Mouse (Mus musculus): ENCODE measurements around the gene Pxn.

Pxn gene

DNA sequence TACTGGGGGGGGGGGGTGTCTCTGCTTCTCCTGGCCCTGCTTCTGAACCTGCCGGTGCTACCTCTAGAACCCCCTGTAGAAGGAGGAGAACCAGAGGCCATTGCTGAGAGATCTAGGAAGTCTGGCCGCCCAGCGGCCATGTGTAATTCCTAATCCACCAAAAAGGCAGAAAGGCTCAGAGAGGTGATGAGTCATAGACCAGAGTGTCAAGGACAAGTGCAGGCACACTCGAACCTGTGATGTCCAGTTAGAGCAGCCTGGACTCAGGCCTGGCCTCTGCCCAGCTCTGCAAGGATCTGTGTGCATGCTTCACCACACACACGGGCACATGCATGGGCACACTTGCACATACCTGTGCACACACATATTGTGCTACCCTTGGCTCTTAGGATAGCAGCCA lies 21.7 kb downstream of the Pxn start:
- DNase-seq (ENCODE audit: low spot score): no peak

DNA sequence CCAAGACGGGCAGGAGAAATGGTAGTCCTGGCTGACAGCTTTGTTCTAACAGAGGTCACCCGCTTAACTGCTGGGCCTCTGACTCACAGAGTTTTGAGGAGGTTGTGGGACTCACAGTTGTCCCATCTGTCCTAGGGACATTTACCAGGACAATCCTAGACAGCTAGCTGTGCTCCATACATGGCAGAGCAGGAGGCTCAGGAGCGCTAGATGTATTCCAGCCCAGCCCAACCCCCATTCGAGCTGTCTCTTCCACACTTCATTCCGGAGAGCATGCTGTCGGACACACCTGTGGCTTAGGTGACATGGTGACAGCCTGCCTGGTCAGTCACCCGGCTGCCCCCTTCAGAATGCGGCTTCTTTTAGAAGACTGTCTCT lies 22.9 kb downstream of the Pxn start:
- DNase-seq (ENCODE audit: low spot score): no peak

DNA sequence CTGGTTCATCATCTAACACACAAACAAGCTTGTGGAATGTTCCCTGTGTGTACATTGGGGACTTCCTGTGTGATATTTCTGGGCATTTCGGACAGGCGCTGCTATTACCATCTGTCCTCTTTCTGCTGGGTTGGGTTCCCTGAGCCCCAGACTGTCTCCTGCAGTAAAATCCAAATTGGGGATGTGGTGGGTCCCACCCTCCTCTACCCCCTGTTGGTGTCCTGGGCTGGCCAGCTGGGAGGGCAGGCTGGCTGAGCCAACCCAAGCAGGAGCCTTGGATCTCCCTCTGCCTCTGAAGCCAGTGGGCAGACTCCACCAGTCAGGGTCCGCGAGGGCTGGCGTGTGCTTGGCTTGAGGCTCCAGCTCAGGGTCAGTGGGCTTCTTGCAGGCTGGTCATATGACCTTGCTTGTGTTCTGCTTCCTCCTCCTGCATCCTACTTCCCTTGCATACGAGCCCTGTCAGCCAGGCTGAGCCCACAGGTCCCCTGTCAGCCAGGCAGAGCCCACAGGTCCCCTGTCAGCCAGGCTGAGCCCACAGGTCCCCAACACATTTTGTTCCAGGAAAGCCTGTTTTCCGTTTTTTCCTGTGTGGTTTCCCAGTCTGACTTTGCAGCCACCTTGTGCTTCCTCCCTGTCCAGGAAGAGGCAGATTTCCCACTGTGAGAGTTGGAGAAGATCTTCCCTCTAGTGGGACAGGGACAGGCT lies 23.4 kb downstream of the Pxn start:
- no peak for DNase-seq (ENCODE audit: low spot score)

DNA sequence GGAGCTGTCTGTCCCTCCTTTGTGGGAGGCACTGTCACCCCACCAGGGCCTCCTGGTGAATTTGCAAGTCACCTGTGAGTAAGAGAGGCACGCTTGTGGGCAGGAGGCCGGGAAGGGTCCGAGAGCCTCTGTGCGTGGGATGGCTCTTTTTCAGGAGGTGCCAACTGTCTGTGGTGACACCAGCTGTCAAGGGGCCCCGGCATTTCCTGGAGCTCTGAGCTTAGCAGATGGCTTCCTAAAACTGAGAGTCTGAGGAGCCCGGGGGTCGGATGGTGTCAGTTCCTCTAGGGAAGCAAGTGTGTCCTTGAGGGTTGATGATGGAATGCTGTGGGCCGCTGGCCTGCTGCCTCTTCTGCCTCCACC lies 24.0 kb downstream of the Pxn start:
- DNase-seq (ENCODE audit: low spot score): no peak

DNA sequence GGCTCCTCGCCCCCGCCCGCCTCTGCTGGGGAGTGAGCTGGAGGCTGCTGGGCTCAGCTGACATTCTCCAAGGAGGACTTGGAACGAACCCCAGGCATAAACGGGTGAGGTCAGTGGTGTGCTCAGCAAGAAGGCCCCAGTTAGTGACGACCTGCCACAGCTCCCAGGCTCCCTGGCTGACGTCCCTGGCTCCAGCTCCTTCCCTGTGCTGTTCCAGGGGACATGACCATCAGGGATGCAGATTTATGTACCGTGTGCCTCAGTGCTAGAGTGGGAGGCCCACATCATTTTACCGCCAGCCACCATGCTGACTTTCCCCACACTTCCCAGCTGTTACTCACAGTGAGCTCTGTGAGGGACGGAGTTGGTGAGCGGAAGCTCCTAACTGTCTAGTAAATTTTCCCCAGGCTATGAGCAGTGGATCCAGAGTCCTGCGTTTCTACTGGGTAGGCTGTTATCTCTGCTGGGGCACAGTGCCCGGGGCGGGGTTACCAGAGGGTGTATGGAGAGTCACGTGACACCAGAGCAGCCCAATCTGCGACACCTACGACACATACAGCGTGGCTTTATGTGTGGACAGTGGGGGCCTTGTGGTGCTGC lies 25.3 kb downstream of the Pxn start:
- no peak for DNase-seq (ENCODE audit: low spot score)

DNA sequence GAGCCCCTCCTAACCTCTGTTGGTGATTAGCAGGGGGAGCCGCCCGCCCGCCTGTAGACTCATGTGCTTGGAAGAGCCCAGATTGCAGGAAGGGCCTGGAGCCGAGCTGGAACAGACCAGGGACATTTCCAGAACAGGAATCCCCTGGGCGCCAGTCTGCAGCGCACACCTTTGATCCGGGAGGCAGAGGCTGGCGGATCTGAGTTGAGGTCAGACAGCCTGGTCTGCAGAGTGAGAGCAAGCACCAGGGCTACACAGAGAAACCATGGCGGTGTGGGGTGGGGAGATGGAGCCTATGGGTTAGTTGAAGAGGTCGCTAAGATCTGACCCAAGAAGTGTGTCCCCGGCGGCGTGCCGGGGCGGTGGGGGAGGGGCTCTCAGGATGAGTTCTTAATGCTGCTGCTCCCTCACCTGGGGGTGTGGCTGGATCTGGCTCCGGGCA lies 27.8 kb downstream of the Pxn start:
- DNase-seq (ENCODE audit: low spot score): no peak

DNA sequence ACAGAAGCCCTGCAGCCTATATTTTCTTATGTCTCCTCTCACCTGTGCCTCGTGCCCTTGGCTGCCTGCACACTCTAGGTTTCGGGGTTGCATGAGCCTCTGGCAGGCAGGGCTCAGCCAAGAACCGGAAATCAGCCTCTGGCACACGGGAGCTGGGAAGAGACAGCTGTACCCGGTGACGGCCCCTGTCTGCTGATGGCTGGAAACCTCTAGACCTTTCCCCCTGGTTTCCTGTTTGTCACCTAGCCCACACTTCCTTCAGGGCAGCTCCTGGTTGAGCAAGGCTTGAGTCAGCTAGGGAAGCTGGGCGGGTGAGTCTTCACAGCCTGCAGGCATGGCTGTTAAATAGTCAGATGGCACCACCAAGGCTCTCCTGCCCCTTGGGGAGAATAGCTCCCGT lies 28.4 kb downstream of the Pxn start:
- no peak for DNase-seq (ENCODE audit: low spot score)

DNA sequence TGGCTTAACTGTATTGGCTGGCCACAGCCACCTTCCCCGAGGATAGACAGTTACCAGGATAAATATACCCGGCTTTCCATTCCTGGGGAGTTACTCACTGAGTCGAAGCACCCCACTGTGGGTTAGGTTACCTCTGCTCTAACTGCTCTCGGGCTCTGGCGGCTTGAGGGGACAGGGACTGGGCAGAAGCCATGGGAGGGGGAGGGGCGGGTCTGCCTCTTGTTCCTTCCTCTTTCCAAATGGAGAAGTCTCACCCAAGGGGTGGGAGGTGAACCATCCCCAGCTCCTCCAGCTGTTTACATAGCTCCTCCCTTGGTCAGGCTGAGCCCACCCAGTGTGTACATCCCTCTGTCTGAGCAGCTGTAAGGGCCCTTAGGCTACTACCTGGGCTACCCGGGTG lies 29.2 kb downstream of the Pxn start:
- DNase-seq (ENCODE audit: low spot score): no peak

DNA sequence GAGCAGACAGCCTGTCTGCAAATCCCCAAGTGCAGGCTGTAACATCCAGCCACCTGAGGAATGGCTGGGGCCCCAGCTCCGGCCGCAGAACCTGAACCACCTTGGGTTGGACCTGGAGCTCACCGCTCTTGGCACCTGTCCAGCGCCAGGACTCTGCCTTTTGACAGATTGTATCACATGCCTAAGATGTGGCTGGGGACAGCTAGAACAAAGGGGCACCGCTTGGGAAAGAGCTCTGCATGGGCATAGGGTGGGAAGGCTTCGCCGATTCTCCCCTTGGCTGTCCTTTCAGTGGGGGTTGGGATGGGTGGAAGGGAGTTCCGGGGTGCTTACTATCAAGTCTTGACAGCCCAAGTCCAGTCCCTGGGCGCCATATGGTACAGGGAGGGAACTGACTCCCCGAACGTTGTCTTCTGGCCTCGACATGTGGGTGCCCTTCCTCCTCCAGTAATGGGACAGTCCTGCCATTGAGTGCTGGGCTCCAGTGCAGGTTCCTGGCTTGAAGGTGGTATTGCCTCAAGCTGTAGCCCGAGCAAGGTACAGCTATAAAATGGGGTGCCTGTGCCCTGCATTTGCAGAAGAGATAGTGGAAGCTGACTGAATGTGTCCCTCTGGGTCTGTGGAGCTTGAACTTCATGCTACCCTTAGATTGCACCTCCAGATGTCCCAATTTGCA lies 31.7 kb downstream of the Pxn start:
- DNase-seq (ENCODE audit: low spot score): no peak

DNA sequence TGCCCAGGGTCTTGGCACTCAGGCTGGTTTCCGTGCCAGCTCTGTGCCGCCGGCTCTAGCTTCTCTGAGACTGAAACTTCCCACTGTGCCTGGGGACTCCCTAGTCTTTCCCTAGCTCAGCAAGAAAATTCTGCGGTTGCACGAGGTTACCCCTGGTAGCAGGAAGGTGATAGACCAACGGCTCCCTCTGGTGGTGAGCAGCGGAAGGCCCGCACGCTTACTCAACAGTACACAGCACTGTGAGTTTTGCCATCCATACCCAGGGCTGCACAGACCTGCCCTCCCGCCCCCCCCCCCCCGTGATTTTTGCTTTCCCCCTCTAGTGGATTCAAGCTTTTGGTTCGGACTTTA lies 32.2 kb downstream of the Pxn start:
- DNase-seq (ENCODE audit: low spot score): peak; percentile 68

DNA sequence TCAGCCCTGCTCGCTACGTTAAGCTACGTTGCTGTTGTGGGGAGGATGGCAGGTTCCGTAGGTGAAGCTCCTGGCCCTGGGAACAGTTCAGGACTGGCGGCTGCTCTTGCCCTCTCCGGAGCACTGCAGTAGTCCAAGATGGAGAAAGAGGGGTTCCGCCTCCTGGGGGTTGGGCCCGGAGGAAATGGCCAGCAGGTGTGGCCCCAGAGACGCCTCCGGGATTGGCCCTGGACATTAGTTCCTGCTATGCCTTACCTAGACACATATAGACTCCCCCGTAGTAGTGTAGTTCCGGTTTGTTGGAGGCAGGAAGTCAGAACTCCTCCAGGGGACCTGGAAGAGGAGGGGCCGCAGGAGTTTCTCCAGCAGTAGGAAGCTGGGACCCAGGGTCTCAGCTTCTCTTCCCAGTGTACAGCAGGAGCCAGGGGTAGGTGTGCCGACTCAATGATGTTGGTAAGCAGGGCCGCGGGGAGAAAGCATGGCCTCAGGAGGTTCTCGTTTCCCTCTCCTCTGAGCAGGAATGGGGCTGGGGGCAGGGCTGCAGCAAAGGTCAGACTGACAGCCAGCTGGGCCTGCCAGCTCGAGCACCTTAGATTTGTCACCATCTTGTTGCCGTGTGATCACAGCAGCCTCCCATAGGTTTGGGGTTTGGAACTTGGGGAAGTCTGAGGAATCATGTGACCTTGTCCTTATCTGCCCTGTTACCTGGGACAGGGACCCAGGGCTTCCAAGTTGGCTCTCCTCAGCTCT lies 36.3 kb downstream of the Pxn start:
- no peak for DNase-seq (ENCODE audit: low spot score)

DNA sequence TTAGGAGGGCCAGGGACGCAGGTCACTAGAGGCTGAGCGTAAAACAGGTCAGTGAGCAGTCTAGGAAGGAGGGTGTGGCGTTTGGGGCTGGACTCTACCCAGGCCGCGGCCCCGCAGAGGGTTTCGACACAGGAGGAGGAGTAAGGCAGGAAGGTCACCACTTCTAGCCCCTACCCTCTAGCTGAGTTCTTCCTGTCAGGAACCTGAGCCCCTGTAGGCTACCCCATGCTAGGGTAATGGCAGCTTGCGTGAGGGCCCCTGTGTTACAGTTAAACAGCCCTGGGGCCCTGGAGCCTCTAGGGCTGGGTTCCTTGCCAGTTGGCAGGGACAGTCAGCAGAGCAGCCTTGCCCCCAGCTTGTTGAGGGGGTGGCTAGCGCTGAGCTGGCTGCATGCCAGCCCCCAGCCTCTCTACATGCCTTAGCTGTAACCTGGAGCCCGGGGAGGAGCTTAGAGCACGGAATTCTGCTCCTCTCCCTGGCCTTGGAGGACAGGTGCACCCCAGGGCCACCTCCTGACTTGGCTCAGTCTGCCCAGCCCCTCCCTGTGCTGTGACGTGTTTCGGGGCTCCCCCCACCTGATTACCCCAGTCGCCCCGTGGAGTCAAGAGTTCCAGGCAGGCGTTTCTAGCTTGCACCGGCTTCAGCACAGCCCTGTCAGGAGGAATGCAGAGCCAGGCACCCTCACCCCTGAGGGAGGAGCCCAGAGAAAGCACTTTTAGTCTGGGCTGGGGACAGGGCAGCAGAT lies 37.2 kb downstream of the Pxn start:
- DNase-seq (ENCODE audit: low spot score): no peak

DNA sequence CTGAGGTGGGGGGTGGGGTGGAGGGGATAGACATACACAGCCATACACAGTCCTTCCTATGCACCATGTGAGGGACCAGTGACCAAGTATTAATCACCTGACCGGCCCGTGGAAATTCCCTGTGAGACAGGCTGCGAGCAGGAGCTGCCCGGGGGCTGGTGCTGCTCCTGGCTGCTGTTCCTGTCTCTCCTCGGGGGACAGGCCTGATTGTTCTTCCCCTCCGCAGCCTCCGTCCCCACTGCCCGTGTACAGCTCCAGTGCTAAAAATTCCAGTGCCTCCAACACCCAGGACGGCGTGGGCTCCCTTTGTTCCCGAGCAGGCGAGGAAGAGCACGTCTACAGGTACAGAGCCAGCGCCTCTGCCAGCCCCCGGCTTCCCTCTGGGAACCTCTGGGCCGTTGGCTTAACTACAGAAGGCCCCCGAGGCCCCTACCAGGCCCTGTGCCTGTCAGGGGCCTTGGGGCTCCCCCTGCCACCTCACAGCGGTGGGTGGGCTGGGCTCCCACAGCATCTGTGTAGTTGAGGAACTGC lies 38.2 kb downstream of the Pxn start:
- DNase-seq (ENCODE audit: low spot score): no peak

DNA sequence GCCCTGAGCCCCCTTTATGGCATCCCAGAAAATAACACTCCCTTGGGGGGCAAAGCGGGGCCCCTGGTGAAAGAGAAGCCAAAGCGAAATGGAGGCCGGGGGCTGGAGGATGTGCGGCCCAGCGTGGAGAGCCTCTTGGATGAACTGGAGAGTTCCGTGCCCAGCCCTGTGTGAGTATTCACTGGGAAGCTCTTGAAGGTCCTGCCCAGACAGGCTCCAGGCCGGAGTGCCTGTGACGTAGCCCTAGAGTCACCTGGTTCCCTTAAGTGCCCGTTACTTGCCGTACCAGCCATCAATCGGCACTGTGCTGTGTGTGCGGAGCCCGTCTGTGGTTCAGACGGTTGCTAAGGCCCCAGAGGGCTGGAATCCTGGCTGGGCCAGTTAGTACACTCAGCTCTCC lies 39.2 kb downstream of the Pxn start:
- DNase-seq (ENCODE audit: low spot score): no peak

DNA sequence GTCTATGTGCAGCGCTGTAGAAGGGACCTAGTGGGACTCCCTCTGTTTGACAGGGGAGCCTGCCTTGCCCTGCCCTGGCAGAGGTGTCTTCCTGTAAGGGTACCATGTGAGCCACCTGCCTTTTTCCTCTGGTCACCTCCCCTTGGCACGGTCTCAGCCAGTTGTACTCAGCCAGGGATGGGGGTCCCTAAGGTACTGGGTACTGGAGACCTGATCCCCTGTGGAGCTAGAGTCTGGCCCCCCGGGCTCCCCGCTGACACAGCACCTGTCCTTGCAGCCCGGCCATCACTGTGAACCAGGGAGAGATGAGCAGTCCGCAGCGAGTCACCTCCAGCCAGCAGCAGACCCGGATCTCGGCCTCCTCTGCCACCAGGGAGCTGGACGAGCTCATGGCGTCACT lies 40.1 kb downstream of the Pxn start:
- DNase-seq (ENCODE audit: low spot score): no peak

DNA sequence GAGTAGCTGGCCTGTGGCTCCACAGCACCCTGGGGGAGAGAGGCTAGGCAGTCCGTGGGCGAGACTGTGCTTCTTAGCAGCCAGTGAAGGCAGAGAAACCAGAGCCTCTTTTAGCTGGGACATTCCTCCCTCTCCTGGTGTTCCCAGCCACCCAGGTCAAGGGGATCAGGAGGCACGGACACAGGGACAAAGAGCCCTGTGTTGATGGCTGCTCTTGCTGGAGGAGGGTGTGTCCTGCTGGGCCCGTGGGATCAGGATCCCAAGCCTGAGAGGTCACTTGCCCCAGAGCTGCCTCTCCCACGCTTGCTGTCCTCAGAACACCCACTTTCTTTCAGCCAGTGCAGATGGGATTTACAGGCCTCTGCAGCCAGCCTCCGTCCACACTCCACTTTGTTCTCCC lies 40.5 kb downstream of the Pxn start:
- no peak for DNase-seq (ENCODE audit: low spot score)

DNA sequence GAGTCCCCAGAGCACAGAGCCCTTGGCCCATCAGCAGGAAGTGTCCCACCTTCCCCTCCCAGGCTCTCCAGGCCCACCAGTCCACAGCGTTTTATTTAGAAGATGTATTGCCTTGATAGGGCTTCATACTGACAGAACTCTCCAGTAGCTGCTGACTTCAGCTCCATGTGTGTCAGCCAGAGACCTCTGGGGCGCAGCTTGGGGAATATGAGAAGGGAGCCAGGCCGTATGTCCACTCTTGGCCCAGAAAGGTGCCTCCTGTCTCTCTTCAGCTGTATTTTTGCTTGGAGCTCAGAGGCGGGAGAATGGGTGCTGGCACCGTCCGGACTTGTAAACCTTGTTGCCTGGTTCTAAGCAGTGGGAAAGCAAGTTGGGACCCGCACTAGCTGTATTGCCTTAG lies 40.9 kb downstream of the Pxn start:
- DNase-seq (ENCODE audit: low spot score): no peak

DNA sequence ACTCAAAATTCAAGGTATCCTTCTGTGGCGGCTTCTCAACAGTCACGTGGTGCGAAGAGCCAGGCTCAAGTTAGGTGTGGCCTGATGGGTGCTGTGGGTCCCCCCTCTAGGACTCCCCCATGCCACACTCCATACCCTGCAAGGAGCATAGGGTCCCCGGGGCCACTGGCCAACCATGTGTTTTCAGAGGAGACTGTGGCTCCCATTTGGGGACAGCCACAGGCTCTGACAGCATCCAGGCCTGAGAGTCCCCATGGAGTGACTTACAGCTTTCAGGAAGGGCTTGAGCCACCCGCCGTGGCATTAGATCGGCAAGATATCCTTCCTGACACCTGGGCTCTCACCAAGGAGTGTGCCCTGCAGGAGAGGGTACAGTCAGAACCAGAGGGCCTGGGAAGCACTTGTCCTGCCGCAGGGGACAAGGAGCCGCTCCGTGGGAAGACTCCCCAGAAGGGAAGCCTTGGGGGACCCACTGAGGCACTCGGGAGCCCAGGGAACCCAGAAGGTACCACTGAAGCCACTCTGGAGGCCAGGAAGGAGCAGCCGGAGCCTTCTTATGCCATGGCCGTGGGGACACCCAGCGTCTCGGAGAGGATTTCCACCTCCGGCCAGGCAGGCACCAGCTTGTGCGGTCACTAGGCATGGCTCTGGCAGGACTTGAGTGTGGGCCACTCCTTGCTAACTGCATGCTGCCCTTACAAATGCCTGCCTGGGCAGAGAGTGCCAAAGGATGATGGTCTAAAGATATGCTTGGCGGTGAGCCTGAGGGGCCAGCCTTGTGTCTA lies 42.2 kb downstream of the Pxn start:
- no peak for DNase-seq (ENCODE audit: low spot score)

DNA sequence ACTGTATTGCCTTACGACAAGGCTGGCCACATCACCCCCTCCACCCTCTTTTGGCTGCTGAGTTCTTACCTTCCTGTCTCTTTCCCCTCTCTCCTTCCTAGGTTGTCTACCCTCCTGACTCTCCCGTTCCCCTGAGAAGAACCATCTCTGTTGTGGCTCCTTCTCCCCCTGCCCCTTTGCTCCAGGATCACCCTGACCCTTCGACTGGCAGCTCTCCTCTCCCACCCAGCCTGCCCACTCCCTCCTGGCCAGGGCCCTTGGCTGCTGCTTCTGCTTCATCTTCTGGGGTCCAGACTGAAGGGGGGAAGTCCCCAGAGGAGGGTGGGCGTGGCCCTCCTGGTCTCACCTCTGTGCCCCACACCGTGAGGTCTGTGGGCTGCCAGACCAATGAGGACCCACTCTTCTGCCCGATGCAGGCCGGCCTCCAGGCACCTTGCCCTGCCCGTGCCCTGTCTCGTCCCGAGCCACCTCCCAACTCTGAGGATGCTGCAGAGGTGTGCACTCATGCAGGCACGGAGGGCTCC lies 44.1 kb downstream of the Pxn start:
- DNase-seq (ENCODE audit: low spot score): no peak

DNA sequence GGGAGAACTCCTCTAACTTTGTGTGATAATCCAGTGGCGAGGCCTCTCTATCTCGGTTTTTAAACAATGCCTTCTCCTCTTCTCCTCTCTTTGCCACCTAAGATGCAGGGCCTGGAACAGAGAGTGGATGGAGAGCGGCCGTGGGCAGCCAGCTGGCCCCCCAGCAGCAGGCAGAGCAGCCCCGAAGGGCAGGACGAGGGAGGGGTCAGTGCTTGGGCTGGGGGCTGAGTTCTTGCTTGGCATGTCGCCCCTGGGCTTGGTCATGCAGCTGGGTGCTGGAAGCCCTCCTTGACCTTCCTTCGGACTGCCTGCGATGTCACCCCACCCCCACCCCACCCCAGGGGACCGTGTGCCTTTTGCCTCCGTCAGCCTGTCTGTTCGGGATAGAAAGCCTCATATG lies 44.9 kb downstream of the Pxn start:
- DNase-seq (ENCODE audit: low spot score): no peak

DNA sequence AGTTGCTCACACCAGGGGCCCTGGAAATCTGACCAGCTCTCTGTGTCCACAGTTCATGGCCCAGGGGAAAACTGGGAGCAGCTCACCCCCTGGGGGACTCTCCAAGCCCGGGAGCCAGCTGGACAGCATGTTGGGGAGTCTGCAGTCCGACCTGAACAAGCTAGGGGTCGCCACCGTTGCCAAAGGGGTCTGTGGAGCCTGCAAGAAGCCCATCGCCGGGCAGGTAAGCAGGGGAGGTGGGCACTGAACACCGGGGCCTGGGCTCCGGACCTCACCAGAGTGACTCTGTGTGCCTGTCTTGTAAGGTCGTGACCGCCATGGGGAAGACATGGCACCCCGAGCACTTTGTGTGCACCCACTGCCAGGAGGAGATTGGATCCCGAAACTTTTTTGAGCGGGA lies 45.3 kb downstream of the Pxn start:
- no peak for DNase-seq (ENCODE audit: low spot score)
